Mouse (Mus musculus): ENCODE data around the gene Cyp2c55. TPM values are rescaled to one million over a fixed set of nuclear protein-coding genes. Genes with fewer than 3 reads are reported as not detected.

Cyp2c55 gene
- polyA plus RNA-seq (2016; fragmentation: Nextera tagmentation; extraction: Ambion mirVana), result not detected in 2 replicates

DNA sequence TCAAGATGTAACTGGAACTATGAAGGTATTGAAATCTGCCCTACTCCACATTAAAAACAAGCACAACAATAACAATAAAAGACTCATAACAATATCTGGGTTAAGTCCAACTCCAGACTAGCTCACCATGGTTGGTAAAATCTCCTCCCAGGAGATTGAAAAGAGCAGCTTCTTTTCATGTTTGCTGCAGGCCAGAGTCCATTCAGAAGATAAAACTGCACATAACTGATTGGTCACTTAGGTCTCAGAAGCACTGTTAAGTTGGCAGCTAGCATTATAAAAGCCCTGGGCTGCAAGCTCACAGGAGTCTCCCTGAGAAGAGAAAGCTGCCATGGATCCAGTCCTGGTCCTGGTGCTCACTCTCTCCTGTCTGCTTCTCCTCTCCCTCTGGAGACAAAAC lies at the start of gene Cyp2c55:
Cyp2c55 (plus strand) TSS at position 305 of the 400 bp plus-strand sequence.
- Histone ChIP-seq H3K27me3 (no peaks in the 10 kb centered on the region), H3K27ac (no peak within 1 kb of the TSS), H3K4me1 (no peaks in the 10 kb centered on the region), H3K4me3 (no peak within 1 kb of the TSS), H3K9ac (no peak within 1 kb of the TSS), H3K36me3 (no peaks in the 10 kb centered on the region), H3K4me2 (replicated peaks) (no peak within 1 kb of the TSS), H3K9me3 (no peaks in the 10 kb centered on the region)
- ATAC-seq (ENCODE audit: insufficient number of reproducible peaks, insufficient read depth, low FRiP score, low TSS enrichment), result no peak

DNA sequence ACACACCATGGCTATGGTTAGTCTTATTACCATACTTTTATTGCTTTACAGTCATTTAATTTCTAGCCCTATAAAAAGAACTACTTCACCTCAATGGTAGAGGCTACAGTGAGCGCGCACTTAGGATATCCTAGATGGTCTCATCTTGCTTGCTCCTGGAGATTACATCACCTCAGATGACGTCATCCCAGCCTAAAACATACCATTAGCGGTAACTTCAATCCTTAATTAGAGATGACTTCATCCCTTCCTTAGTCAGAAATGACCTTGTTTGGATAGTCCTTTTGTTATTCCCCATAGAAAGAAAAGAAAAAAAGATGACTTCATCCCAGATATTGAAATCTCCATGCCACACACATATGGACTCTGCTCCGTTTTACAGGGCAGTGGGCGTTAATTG lies 36.1 kb upstream of the Cyp2c55 start:
- Histone ChIP-seq H3K9ac (no peak overlapping the region), H3K4me1 (no peaks in the 10 kb centered on the region), H3K4me3 (no peak overlapping the region), H3K36me3 (peaks cover 24% of the 10 kb centered on the region), H3K9me3 (no peaks in the 10 kb centered on the region), H3K27ac (no peak overlapping the region), H3K4me2 (replicated peaks) (no peak overlapping the region), H3K27me3 (no peaks in the 10 kb centered on the region)
- no peak for ATAC-seq (ENCODE audit: insufficient number of reproducible peaks, insufficient read depth, low FRiP score, low TSS enrichment)
- WGBS, result 90% methylated on average over 6 of the region's 6 CpGs

DNA sequence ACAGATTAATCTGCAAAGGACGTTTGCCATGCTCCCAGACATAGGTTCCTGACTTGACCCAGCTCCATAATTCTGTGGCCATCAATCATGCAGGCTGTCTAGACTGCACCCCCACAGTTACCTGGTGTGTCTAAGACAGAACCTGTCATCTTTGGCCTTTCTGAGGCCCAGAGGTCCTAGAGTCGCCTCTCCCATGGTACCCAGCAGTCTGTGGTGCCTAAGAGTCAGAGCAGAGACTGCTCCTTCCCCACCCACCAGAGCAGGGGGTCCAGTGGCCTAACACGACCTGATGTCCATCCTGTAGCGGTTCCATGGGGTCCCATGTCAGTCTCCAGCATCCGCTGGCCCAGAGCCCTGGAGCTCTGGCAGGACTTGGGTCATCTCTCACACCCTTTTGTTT lies 34.2 kb upstream of the Cyp2c55 start:
- H3K4me3 ChIP-seq, result no peak overlapping the region
- H3K36me3 ChIP-seq, result peaks cover 16% of the 10 kb centered on the region
- H3K4me1 ChIP-seq, result no peaks in the 10 kb centered on the region
- no peaks in the 10 kb centered on the region for H3K27me3 ChIP-seq
- H3K27ac ChIP-seq, result no peak overlapping the region
- ATAC-seq (ENCODE audit: insufficient number of reproducible peaks, insufficient read depth, low FRiP score, low TSS enrichment), result no peak
- no peaks in the 10 kb centered on the region for H3K9me3 ChIP-seq
- WGBS, result 75% methylated on average over 5 of the region's 5 CpGs
- H3K9ac ChIP-seq, result no peak overlapping the region
- H3K4me2 ChIP-seq (replicated peaks), result no peak overlapping the region

DNA sequence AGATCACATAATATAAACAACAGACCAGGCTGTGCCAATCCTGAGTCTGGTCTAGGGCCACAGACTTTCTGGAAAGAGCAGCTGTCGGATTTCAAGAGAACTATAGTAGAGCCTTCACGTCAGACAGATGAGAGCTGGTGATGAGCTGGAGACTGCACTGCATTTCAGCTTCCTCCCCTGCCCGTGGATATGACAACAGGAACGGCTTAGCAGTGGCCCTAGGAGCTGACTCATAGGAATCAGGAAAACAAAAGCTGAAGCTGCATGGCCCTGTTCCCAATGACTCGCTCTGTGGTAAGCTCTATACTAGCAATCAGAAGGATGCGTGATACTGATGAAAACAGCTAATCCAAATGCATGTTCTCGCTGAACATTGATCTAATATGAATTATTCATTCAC lies 33.2 kb upstream of the Cyp2c55 start:
- no peak overlapping the region for H3K27ac ChIP-seq
- no peak for ATAC-seq (ENCODE audit: insufficient number of reproducible peaks, insufficient read depth, low FRiP score, low TSS enrichment)
- no peaks in the 10 kb centered on the region for H3K27me3 ChIP-seq
- H3K4me2 ChIP-seq (replicated peaks), result no peak overlapping the region
- no peak overlapping the region for H3K4me3 ChIP-seq
- H3K4me1 ChIP-seq, result no peaks in the 10 kb centered on the region
- no peak overlapping the region for H3K9ac ChIP-seq
- WGBS, result 68% methylated on average over 7 of the region's 7 CpGs
- peaks cover 12% of the 10 kb centered on the region for H3K36me3 ChIP-seq
- no peaks in the 10 kb centered on the region for H3K9me3 ChIP-seq

DNA sequence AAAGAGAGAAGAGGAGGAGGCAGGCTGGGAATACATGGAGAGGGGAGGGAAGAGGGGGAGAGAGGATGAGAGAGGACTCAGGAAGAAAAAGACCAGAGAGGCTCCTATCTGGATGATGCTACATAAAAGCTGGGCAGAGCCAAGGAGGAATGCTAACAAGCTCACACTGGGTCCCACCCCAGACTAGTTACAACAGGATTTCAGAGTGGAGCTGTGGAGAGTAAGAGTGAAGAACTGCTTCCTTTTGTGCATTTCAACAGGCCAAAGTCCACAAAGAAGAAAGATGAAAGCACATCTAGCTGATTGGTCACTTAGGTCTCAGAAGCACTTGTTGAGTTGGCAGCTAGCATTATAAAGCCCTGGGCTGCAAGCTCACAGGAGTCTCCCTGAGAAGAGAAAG lies 30.6 kb upstream of the Cyp2c55 start:
- no peaks in the 10 kb centered on the region for H3K4me1 ChIP-seq
- no peaks in the 10 kb centered on the region for H3K27me3 ChIP-seq
- ATAC-seq (ENCODE audit: insufficient number of reproducible peaks, insufficient read depth, low FRiP score, low TSS enrichment), result no peak
- H3K4me3 ChIP-seq, result no peak overlapping the region
- no peak overlapping the region for H3K9ac ChIP-seq
- no peak overlapping the region for H3K27ac ChIP-seq
- no peaks in the 10 kb centered on the region for H3K9me3 ChIP-seq
- H3K36me3 ChIP-seq, result peaks cover 3% of the 10 kb centered on the region; the same call in 1 of the 2 replicates
- H3K4me2 ChIP-seq (replicated peaks), result no peak overlapping the region

DNA sequence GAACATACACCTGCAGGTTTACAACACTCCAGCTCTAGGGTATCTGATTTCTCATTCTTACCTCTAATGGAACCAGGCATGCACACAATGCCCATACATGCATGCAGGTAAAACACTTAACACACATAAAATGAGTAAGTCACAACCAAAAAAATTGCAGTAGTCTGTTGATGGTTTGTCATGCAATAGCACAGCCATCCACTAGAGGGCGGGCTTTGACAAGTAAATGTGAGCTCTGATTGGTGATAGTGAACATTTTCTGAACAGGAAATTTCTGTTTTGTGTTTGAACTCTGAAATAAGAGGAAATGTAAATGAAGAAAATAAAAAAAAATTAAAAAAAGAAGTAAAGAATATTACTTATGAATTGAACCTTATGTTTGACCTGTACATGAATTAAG lies 24.9 kb upstream of the Cyp2c55 start:
- no peak for ATAC-seq (ENCODE audit: insufficient number of reproducible peaks, insufficient read depth, low FRiP score, low TSS enrichment)
- Histone ChIP-seq H3K36me3 (no peaks in the 10 kb centered on the region), H3K9me3 (no peaks in the 10 kb centered on the region), H3K27me3 (no peaks in the 10 kb centered on the region), H3K9ac (no peak overlapping the region), H3K4me1 (no peaks in the 10 kb centered on the region), H3K27ac (no peak overlapping the region), H3K4me2 (replicated peaks) (no peak overlapping the region), H3K4me3 (no peak overlapping the region)
- whole genome bisulfite sequencing, result 2% methylated on average over 1 of the region's 1 CpGs

DNA sequence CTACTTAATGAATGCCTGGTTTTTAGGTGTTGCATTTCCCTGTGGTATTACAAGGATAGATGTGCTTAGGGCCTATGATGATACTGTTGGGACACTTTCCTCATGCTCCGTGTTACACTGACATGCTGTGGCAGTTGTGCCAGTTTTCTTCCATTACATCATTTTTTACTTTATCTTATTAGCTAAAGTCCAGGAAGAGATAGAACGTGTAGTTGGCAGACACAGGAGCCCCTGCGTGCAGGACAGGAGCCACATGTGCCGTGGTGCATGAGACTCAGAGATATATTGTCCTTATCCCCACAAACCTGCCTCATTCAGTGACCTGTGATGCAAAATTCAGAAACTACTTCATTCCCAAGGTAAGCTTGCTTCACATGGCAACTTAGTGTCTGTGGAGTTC lies 8.6 kb upstream of the Cyp2c55 start:
- WGBS, result 84% methylated on average over 4 of the region's 4 CpGs
- Histone ChIP-seq H3K9me3 (0 out of 2 replicates have a peak, but pooled peaks cover 5% of the 10 kb centered on the region), H3K27me3 (no peaks in the 10 kb centered on the region), H3K9ac (no peak overlapping the region), H3K4me3 (no peak overlapping the region), H3K4me2 (replicated peaks) (no peak overlapping the region), H3K27ac (no peak overlapping the region), H3K4me1 (no peaks in the 10 kb centered on the region), H3K36me3 (no peaks in the 10 kb centered on the region)
- ATAC-seq (ENCODE audit: insufficient number of reproducible peaks, insufficient read depth, low FRiP score, low TSS enrichment), result no peak

DNA sequence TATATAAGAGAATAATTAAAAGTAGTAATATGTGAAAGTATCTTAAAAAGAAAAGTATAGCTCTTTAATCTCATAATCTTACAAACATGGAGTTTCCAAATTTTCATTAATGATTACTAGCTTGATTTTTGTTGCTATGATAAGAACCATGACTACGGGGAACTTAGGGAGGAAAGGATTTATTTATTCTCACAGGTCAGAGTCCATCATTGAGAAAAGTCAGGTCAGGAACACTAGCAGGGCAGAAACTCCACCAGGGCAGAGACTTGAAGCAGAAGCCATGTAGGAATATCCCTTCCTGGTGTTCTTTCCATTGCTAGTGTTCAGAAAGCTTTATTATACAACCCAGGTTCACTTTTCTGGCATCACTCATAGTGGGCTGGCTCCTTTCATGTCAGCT lies 8.1 kb upstream of the Cyp2c55 start:
- Histone ChIP-seq H3K36me3 (no peaks in the 10 kb centered on the region), H3K4me2 (replicated peaks) (no peak overlapping the region)
- 87% methylated on average over 1 of the region's 1 CpGs for WGBS

DNA sequence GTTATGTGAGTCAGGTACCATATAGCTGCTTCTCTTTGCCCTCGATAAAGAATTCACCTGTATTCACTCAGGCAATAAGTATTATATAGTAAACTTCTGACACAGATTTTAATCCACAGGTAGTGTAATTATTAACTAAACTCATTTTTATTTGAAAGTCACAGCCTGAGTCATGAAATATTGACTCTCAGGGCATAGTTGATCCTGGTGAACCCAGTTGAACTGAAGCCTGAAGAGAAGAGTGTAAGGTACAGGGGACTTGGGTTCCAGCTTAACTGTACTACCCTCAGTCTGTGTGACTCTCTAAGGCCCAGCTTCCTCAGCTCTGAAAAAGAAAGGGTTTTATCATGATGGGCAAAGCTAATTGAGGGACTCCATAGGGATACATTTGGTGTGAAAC lies 1.7 kb upstream of the Cyp2c55 start:
- no peak for ATAC-seq (ENCODE audit: insufficient number of reproducible peaks, insufficient read depth, low FRiP score, low TSS enrichment)
- Histone ChIP-seq H3K4me2 (replicated peaks) (no peak overlapping the region), H3K9me3 (no peaks in the 10 kb centered on the region), H3K4me1 (no peaks in the 10 kb centered on the region), H3K36me3 (no peaks in the 10 kb centered on the region), H3K4me3 (no peak overlapping the region), H3K9ac (no peak overlapping the region), H3K27me3 (no peaks in the 10 kb centered on the region), H3K27ac (no peak overlapping the region)
- WGBS, result 87% methylated on average over 1 of the region's 1 CpGs

More for the DNA sequence above, 8.1 kb upstream of the Cyp2c55 start:
- Histone ChIP-seq H3K4me3 (no peak overlapping the region), H3K9ac (no peak overlapping the region), H3K4me1 (no peaks in the 10 kb centered on the region), H3K27ac (no peak overlapping the region), H3K27me3 (no peaks in the 10 kb centered on the region), H3K9me3 (0 out of 2 replicates have a peak, but pooled peaks cover under 1% of the 10 kb centered on the region)
- no peak for ATAC-seq (ENCODE audit: insufficient number of reproducible peaks, insufficient read depth, low FRiP score, low TSS enrichment)

DNA sequence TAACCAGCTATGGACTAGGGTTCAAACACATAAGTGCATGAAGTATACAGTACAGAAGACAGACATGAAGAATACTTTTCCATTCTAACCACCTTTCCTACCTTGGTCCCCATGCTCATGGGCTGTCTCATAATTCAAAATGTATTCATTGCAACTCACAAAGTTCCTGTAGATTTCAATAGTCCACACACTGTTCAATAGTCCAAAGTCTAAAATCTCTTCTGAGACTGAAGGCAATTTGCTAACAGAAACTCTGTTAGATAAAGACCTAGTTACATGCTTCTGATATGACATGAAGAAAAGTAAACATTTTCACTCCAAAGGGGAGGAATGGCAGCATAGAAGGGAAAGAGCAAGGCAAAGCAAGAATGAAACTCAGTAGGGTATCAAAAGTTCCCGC lies 51.1 kb downstream of the Cyp2c55 start:
- Histone ChIP-seq H3K4me1 (no peaks in the 10 kb centered on the region), H3K9ac (no peak overlapping the region), H3K36me3 (no peaks in the 10 kb centered on the region), H3K4me2 (replicated peaks) (no peak overlapping the region), H3K4me3 (no peak overlapping the region), H3K27me3 (no peaks in the 10 kb centered on the region), H3K9me3 (no peaks in the 10 kb centered on the region), H3K27ac (no peak overlapping the region)
- no peak for ATAC-seq (ENCODE audit: insufficient number of reproducible peaks, insufficient read depth, low FRiP score, low TSS enrichment)
- WGBS, result 92% methylated on average over 1 of the region's 1 CpGs

DNA sequence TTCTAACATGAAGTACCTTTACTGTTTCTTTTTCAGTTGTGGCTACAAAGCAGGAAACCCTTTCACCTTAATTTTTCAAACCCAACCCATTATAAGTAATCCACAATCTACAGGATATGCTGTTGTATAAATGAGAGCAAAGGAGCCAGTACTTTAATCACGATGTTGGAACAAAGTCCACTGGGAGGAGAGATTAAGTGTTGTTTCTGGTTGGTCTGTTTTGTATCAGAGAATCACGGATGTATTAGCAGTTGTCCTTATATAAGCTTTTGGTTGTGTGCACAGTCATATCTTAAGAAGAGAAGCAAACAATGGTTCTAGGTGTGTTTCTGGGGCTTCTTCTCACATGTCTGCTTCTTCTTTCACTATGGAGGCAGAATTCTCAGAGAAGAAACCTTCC lies 53.9 kb downstream of the Cyp2c55 start, which contains the start of gene Cyp2c65:
Cyp2c65 (plus strand) TSS at position 297 of the 400 bp plus-strand sequence.
- no peak for ATAC-seq (ENCODE audit: insufficient number of reproducible peaks, insufficient read depth, low FRiP score, low TSS enrichment)
- H3K27ac ChIP-seq, result no peak within 1 kb of the TSS
- H3K4me2 ChIP-seq (replicated peaks), result no peak within 1 kb of the TSS
- H3K9ac ChIP-seq, result no peak within 1 kb of the TSS
- no peaks in the 10 kb centered on the region for H3K9me3 ChIP-seq
- no peaks in the 10 kb centered on the region for H3K4me1 ChIP-seq
- H3K4me3 ChIP-seq, result no peak within 1 kb of the TSS
- no peaks in the 10 kb centered on the region for H3K36me3 ChIP-seq
- WGBS, result 63% methylated on average over 2 of the region's 2 CpGs
- H3K27me3 ChIP-seq, result no peaks in the 10 kb centered on the region

All from embryonic facial prominence, embryonic 12.5 days (tissue).